Mouse (Mus musculus) adrenal gland, adult (tissue): Measurements from ENCODE around the gene Gm45618.

Experiments
- DNase-seq, 2 experiments: peaks; one replicate each; pipeline ENCODE4 v3.0.0; 2022 to 2023; ENCODE audit warnings: low spot score in 1 of 2; ENCODE audit not compliant: inconsistent age in 2 of 2

The Gm45618 gene

DNA sequence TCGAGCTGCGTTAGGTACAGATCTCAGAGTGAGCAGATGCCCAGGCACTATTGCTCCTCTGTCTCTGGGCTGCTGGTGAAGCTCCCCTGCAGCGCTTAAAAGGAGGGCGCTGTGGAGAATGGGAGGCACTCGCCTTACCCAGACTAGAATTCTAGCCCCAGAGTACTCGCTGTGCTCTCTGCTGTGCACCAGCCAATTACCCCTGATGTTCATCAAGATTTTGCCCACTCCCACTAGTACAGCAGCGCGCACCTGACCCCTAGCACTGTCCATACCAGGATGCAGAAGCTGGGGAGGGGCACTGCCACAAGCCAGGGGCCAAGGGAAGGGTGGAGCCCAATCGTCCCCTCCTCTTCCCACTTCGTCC, 49.3 kb downstream of the Gm45618 start:
- no peak for DNase-seq

DNA sequence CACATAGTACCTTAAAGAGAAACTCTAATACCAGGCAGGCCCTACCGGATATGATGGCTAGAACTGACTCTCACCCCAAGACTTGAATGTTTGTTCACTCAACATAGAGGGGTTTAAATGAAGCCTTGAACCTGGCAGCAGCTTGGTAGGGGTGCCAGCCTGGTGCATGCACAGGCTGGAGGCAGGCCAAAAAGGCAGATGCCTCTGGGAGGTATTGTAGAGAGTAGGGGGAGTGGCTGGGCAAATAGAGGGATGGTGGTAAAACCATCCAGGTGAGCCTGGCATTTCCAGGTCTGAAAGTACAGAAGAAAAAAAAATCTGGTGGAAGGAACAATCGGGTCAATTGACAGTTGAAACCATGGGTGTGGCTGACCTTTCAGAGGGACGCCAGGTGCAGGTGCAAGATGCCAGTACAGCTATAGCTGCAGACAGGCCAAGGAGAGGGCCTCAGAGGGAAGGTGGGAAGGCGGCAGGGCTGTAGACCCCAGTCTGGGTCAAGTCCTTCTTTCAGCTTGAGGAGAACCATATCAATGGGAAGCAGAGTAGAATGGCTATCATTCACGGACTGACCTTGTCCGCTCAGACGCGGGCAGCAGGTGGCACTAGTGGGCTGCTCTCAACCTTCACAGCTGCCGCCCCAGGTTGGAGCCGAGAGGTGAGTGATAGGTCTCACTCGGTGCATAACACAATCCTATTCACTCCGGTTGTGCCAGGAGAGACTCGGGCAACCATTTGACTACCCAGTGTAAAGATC, 49.9 kb downstream of the Gm45618 start:
- DNase-seq, result peak; percentile 75 to 89
